Mouse (Mus musculus) liver, postnatal 0 days (tissue): ENCODE measurements around the gene Rnf39. TPM values are rescaled to one million over a fixed set of nuclear protein-coding genes. Genes with fewer than 3 reads are reported as not detected.

Source experiments
- ATAC-seq: fragments of 200-750 bp; cut with Nextera tagmentation; 2 replicates; pipeline ENCODE4 v1.8.0; 2017; ENCODE audit warnings: mild to moderate bottlenecking, moderate library complexity
- DNase-seq: peaks from one replicate; pipeline ENCODE4 v3.0.0-alpha.2; 2016
- H3K27ac ChIP-seq: fragments of 300-500 bp; sonication (generic); 2 replicates; pipeline ENCODE4 v1.5.1; 2014; ENCODE audit warnings: antibody characterized with exemption, moderate library complexity, mild to moderate bottlenecking, low read depth
- H3K27me3 ChIP-seq: fragments of 300-500 bp; sonication (generic); 2 replicates; pipeline ENCODE4 v1.6.1; 2014; ENCODE audit warnings: low read length, control low read depth, mixed read lengths; ENCODE audit not compliant: insufficient read depth
- H3K36me3 ChIP-seq: fragments of 300-500 bp; sonication (generic); replicated peaks from 2 replicates; pipeline ENCODE4 v1.6.1; 2014; ENCODE audit warnings: mild to moderate bottlenecking, control low read depth, low read length, moderate library complexity, mixed read lengths; ENCODE audit not compliant: insufficient read depth
- H3K4me1 ChIP-seq: fragments of 300-500 bp; sonication (generic); 2 replicates; pipeline ENCODE4 v1.6.1; 2014; ENCODE audit warnings: antibody characterized with exemption, mild to moderate bottlenecking, control low read depth; ENCODE audit not compliant: insufficient read depth
- H3K4me2 ChIP-seq: fragments of 300-500 bp; sonication (generic); 2 replicates; pipeline ENCODE4 v1.6.1; 2014; ENCODE audit warnings: low read depth, mild to moderate bottlenecking, low read length, moderate library complexity, mixed read lengths
- H3K4me3 ChIP-seq: fragments of 300-500 bp; sonication (generic); 2 replicates; pipeline ENCODE4 v1.5.1; 2014; ENCODE audit warnings: low read depth, low read length
- H3K9ac ChIP-seq: fragments of 300-500 bp; sonication (generic); replicated peaks from 2 replicates; pipeline ENCODE4 v1.6.1; 2014; ENCODE audit warnings: mild to moderate bottlenecking, moderate library complexity
- H3K9me3 ChIP-seq: fragments of 300-500 bp; sonication (generic); 2 replicates; pipeline ENCODE4 v1.6.1; 2016; ENCODE audit warnings: mild to moderate bottlenecking, control low read depth, low read length, mixed read lengths
- CTCF ChIP-seq: sonication (generic); IDR thresholded peaks from 2 replicates; pipeline ENCODE4 v1.5.1; 2016; ENCODE audit warnings: antibody characterized with exemption, low read depth
- EP300 ChIP-seq: IDR thresholded peaks from 2 replicates; pipeline ENCODE4 v1.6.1; 2016; ENCODE audit warnings: antibody characterized with exemption, low read depth, mild to moderate bottlenecking
- WGBS: fragments of 180-500 bp; shearing (Covaris S2); extraction: QIAGEN DNeasy Blood & Tissue Kit; methylation state at CpG from one replicate; pipeline ENCODE4 v1.1.7; 2014; ENCODE audit not compliant: insufficient replicate concordance; 5-methylcytosine and 5-hydroxymethylcytosine counted together
- polyA plus RNA-seq: library from polyadenylated mRNA; unstranded; fragments of >200 nt; fragmentation: Nextera tagmentation; extraction: Ambion mirVana; gene quantifications from 2 replicates; pipeline ENCODE4 v1.2.1, GENCODE M21; 2015

The Rnf39 gene
- polyA plus RNA-seq, 1 experiment from 2014 or later = 0.11 TPM

DNA sequence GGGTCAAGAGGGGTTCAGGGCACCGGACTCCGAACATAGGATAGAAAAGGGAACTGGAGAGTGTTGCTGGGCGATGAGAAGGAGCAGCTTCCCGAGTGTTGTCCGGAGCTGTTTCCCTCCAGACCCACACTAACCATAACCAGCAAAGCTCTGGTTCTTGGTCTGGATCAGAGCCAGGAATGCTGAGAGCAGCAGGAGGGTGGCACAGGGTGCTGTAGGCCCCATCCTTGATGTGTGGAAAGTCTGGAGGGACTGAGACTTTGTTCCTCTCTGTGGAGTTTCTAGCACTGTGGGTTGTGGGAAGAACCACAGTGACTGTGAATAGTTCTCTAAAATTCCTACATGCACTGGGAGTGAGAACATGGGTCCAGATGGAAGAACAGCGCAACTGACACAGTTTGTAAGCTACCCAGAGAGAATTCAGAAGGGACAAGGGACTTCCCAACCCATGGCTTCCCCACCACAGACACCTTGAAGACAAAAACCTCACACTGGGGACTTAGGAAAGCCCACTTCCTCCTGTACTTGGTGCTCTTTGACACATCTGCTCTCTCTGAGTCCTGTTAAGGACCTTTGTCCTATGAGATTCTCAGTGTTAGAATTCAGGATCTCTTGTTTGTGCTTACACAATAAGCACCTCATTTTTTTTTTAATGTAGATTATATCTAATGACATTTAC is 28.6 kb downstream of the Rnf39 start:
- Histone ChIP-seq H3K36me3 (no peaks in the 10 kb centered on the region), H3K4me3 (no peak overlapping the region), H3K4me1 (0 out of 2 replicates have a peak, but pooled peaks cover 3% of the 10 kb centered on the region), H3K27ac (no peak overlapping the region), H3K9me3 (no peaks in the 10 kb centered on the region), H3K9ac (no peak overlapping the region), H3K4me2 (no peak overlapping the region), H3K27me3 (no peaks in the 10 kb centered on the region)
- 67% methylated on average over 6 of the region's 6 CpGs for WGBS
- ATAC-seq (no peak), DNase-seq (no peak)
- no peak for TF ChIP-seq CTCF

DNA sequence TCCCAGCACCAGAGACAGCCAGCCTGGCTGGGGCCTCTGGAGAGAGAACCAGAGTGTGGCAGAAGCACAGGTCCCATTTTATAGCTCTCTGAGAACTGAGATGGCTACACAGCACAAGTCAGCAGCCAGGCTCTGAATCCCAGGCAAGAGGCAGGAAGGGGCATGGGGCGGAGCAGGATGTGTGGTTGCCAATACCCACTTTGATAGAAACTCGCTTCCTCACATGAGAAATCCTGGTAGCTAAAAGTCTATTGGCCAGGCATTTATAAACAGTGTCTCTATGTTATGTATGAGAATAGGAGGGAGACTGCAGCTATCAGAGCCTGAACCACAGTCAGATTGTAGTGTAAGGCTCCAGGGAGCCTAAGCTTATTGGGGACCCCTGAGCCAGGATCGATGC is 30.1 kb downstream of the Rnf39 start:
- TF ChIP-seq EP300 = no peak
- no peak for TF ChIP-seq CTCF
- Histone ChIP-seq H3K36me3 (no peaks in the 10 kb centered on the region), H3K4me2 (no peak overlapping the region), H3K4me1 (0 out of 2 replicates have a peak, but pooled peaks cover 3% of the 10 kb centered on the region), H3K9ac (no peak overlapping the region), H3K27me3 (no peaks in the 10 kb centered on the region), H3K9me3 (no peaks in the 10 kb centered on the region), H3K27ac (no peak overlapping the region), H3K4me3 (no peak overlapping the region)
- DNase-seq = no peak
- 51% methylated on average over 3 of the region's 3 CpGs for WGBS
- no peak for ATAC-seq

DNA sequence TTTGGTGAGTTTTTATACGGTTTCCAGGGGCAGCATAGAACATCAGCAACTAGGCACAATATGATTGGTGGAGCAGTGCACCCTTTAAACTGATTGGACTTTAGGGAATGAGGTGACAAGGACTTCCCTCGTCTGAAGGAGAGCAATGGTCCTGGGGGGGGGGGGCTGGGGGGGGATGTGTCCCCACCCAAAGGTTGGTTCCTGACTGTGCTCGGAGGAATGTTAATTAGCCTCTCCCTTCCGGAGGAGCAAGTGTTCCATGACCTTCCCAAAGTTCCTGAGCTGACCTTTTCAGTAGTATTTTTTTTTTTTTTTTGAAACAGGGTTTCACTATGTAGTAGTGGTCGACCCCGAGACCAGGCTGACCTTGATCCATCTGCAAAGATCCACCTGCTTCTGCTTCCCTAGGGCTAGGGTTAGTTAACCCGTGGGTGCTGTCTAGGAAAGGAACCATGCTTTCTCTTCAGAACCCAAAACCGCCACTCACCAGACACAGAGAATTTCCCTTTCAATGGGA is 30.6 kb downstream of the Rnf39 start:
- no peak overlapping the region for H3K27ac ChIP-seq
- no peaks in the 10 kb centered on the region for H3K9me3 ChIP-seq
- ATAC-seq (no peak), DNase-seq (no peak)
- H3K4me3 ChIP-seq = no peak overlapping the region
- no peaks in the 10 kb centered on the region for H3K36me3 ChIP-seq
- no peak overlapping the region for H3K9ac ChIP-seq
- 53% methylated on average over 8 of the region's 8 CpGs for WGBS
- H3K4me1 ChIP-seq = 0 out of 2 replicates have a peak, but pooled peaks cover 3% of the 10 kb centered on the region
- TF ChIP-seq EP300 (no peak), CTCF (no peak)
- H3K27me3 ChIP-seq = no peaks in the 10 kb centered on the region
- no peak overlapping the region for H3K4me2 ChIP-seq

DNA sequence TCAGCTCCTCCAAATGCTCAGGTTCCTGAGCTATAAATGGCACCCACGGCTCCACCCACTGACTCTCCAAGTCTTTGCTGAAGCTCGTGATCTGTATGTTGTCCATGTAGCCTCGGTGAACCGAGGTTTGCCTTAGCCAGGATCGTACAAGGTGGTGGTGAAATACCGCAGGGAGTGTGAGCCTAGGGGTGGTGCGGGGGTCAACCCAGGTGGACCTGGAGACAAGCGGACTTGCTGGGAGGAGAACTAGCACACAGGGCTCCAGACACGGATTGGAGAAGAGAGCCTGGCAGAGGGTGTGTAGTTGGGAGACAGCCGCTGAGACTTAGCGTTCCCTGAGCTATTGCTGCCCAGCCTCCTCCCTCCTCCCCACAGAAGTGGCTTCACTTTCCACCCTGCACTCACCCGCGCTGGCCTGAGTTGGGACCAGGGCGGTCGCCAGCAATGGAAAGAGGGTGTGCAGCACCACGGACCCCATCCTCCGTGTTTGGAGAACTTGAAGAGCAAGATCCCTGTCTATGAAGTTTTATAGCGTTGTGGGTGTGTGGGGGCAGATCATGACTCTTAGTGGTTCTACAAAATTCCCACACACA is 38.6 kb downstream of the Rnf39 start, which contains the start of gene 2410137M14Rik:
TSS of gene 2410137M14Rik (minus strand) at position 17 of the 593 bp plus-strand sequence.
- Histone ChIP-seq H3K4me3 (peak within 1 kb of the TSS; percentile 7; the same call in 1 of the 2 replicates), H3K9me3 (no peaks in the 10 kb centered on the region), H3K9ac (no peak within 1 kb of the TSS), H3K4me1 (no peaks in the 10 kb centered on the region), H3K36me3 (no peaks in the 10 kb centered on the region), H3K27me3 (peaks cover under 1% of the 10 kb centered on the region; the same call in 1 of the 2 replicates), H3K27ac (no peak within 1 kb of the TSS), H3K4me2 (peak within 1 kb of the TSS; percentile 54)
- TF ChIP-seq CTCF (no peak), EP300 (no peak)
- ATAC-seq (0 out of 2 replicates have a peak, but pooled peaks have one; percentile 19), DNase-seq (no peak)
- WGBS = 10% methylated on average over 18 of the region's 18 CpGs

DNA sequence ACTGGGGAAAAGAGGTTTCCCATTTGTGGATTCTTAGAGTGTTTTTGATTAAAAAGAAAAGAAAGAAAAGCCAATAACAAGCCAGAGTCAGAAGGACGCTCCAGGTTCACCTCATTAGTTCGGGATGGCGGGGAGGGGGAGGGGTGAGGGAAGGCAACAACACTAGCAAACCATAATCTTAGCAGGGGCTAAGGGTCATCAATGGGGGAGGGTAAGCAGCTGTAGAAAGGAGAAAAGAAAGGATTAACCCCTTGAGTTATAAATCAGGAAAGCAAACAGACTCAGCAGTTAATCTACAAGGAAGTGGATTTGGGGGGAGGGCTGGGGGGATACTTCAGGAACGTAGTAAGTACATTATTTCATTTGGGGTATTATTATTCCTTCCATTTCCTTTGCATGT is 39.1 kb downstream of the Rnf39 start:
- TF ChIP-seq EP300 (no peak), CTCF (no peak)
- Histone ChIP-seq H3K9me3 (no peaks in the 10 kb centered on the region), H3K27me3 (peaks cover 5% of the 10 kb centered on the region; the same call in 1 of the 2 replicates), H3K9ac (no peak overlapping the region), H3K27ac (no peak overlapping the region), H3K36me3 (no peaks in the 10 kb centered on the region), H3K4me3 (peak overlapping the region; percentile 7; the same call in 1 of the 2 replicates), H3K4me2 (peak overlapping the region; percentile 54), H3K4me1 (no peaks in the 10 kb centered on the region)
- 21% methylated on average over 4 of the region's 4 CpGs for WGBS
- DNase-seq (no peak), ATAC-seq (no peak)
